Mouse (Mus musculus): Measurements from ENCODE around the gene Ppp2r5a.

The Ppp2r5a gene

GRCm38 (mm10) chr1:191380843-191381242 lies 22.2 kb downstream of the Ppp2r5a start:
- no peak for DNase-seq (ENCODE audit: low spot score in 2 of 2)

GRCm38 (mm10) chr1:191378080-191378479 lies 25.0 kb downstream of the Ppp2r5a start:
- no peak for DNase-seq (ENCODE audit: low spot score in 2 of 2)

- no peak for DNase-seq (ENCODE audit: low spot score in 2 of 2)
These were observed 27.5 kb downstream of the Ppp2r5a start for GRCm38 (mm10) chr1:191375644-191375998.

GRCm38 (mm10) chr1:191374993-191375643 lies 28.0 kb downstream of the Ppp2r5a start:
- DNase-seq (ENCODE audit: low spot score in 2 of 2) = no peak

- DNase-seq (ENCODE audit: low spot score in 2 of 2) = no peak
These were observed 33.9 kb downstream of the Ppp2r5a start for GRCm38 (mm10) chr1:191369140-191369539.

GRCm38 (mm10) chr1:191368193-191368592 lies 34.9 kb downstream of the Ppp2r5a start:
- DNase-seq (ENCODE audit: low spot score in 2 of 2) = no peak

- DNase-seq (ENCODE audit: low spot score in 2 of 2) = no peak
These were observed 38.6 kb downstream of the Ppp2r5a start for GRCm38 (mm10) chr1:191364477-191364876.

- DNase-seq (ENCODE audit: low spot score in 2 of 2) = no peak
These were observed 40.7 kb downstream of the Ppp2r5a start for GRCm38 (mm10) chr1:191362412-191362811.

GRCm38 (mm10) chr1:191359478-191359877 lies 43.6 kb downstream of the Ppp2r5a start:
- no peak for DNase-seq (ENCODE audit: low spot score in 2 of 2)

GRCm38 (mm10) chr1:191356936-191357335 lies 46.1 kb downstream of the Ppp2r5a start:
- DNase-seq (ENCODE audit: low spot score in 2 of 2) = no peak

GRCm38 (mm10) chr1:191353836-191354235 lies 49.2 kb downstream of the Ppp2r5a start:
- DNase-seq (ENCODE audit: low spot score in 2 of 2) = no peak

GRCm38 (mm10) chr1:191352786-191353488 lies 50.1 kb downstream of the Ppp2r5a start:
- DNase-seq (ENCODE audit: low spot score in 2 of 2) = no peak

- DNase-seq (ENCODE audit: low spot score in 2 of 2) = no peak
These were observed 52.7 kb downstream of the Ppp2r5a start for GRCm38 (mm10) chr1:191350355-191350754.

- DNase-seq (ENCODE audit: low spot score in 2 of 2) = no peak
These were observed 53.5 kb downstream of the Ppp2r5a start for GRCm38 (mm10) chr1:191349486-191350037.

- DNase-seq (ENCODE audit: low spot score in 2 of 2) = no peak
These were observed 54.1 kb downstream of the Ppp2r5a start for GRCm38 (mm10) chr1:191348996-191349395.

- no peak for DNase-seq (ENCODE audit: low spot score in 2 of 2)
These were observed 54.5 kb downstream of the Ppp2r5a start for GRCm38 (mm10) chr1:191348592-191348991.

GRCm38 (mm10) chr1:191347602-191348001 lies 55.5 kb downstream of the Ppp2r5a start:
- no peak for DNase-seq (ENCODE audit: low spot score in 2 of 2)

- no peak for DNase-seq (ENCODE audit: low spot score in 2 of 2)
These were observed 62.5 kb downstream of the Ppp2r5a start for GRCm38 (mm10) chr1:191340530-191340929.

GRCm38 (mm10) chr1:191339876-191340275 lies 63.2 kb downstream of the Ppp2r5a start:
- DNase-seq (ENCODE audit: low spot score in 2 of 2) = no peak

GRCm38 (mm10) chr1:191334500-191334899 lies 68.6 kb downstream of the Ppp2r5a start:
- DNase-seq (ENCODE audit: low spot score in 2 of 2) = no peak

GRCm38 (mm10) chr1:191330356-191330755 lies 72.7 kb downstream of the Ppp2r5a start:
- DNase-seq (ENCODE audit: low spot score in 2 of 2) = no peak

- DNase-seq (ENCODE audit: low spot score in 2 of 2) = peak in 1 of 2 experiments; percentile 55
These were observed 75.0 kb downstream of the Ppp2r5a start for GRCm38 (mm10) chr1:191328019-191328441.

GRCm38 (mm10) chr1:191327258-191327657 lies 75.8 kb downstream of the Ppp2r5a start:
- DNase-seq (ENCODE audit: low spot score in 2 of 2) = no peak
